Mouse (Mus musculus) ES-E14 (cell line): ENCODE measurements at regions not wholly inside any gene's neighbourhood (a gene's known extent, or its start where the extent isn't known, plus 50 kb on each side); places are given as distances from the start of the nearest gene placed in this dataset.

ENCODE experiments used
- MAFK ChIP-seq: IDR thresholded peaks from 2 replicates; pipeline ENCODE4 v1.6.1; 2014; ENCODE audit warnings: mild to moderate bottlenecking, low read depth, low read length, inconsistent platforms; ENCODE audit not compliant: insufficient read depth
- ZC3H11A ChIP-seq: IDR thresholded peaks from 2 replicates; pipeline ENCODE4 v1.6.1; 2012; ENCODE audit warnings: low read depth, mild to moderate bottlenecking, inconsistent platforms, low read length, borderline replicate concordance

- TF ChIP-seq ZC3H11A = no peak
- TF ChIP-seq MAFK = no peak
Measured at GRCm38 (mm10) chr14:48909420-48909819, 156.5 kb upstream of the Ap5m1 start.
